Mouse (Mus musculus): ENCODE results near the gene Npff. TPM values are rescaled to one million over a fixed set of nuclear protein-coding genes. Genes with fewer than 3 reads are reported as not detected.
A peak's percentile ranks its signal among the peaks of the same experiment; 100 is the strongest.

Npff gene
- polyA plus RNA-seq, 1 experiment from 2014 or later, result 2.1 TPM

GRCm38 (mm10) chr15:102510110-102510509 lies 14.6 kb downstream of the Npff start:
- peak; percentile 54; the same call in 1 of the 2 replicates for ATAC-seq (ENCODE audit: insufficient number of reproducible peaks, insufficient read depth, low FRiP score, low read depth)
- Histone ChIP-seq H3K36me3 (ENCODE audit: control insufficient read depth, insufficient read depth, low read length) (peaks cover 5% of the 10 kb centered on the region), H3K9me3 (ENCODE audit: control insufficient read depth, low read length) (no peaks in the 10 kb centered on the region), H3K27ac (replicated peaks in 1 of 2; ENCODE audit: control insufficient read depth in 1 of 2, insufficient read depth in 1 of 2, low read depth in 2 of 2, low read length in 2 of 2) (peak overlapping the region; percentile 73 to 75), H3K9ac (ENCODE audit: low read length) (peak overlapping the region; percentile 72), H3K27me3 (ENCODE audit: control insufficient read depth, insufficient read depth, low read length) (no peaks in the 10 kb centered on the region), H3K4me1 (ENCODE audit: control insufficient read depth in 2 of 2, insufficient read depth in 2 of 2, low read length in 2 of 2) (peaks cover 14 to 23% of the 10 kb centered on the region in 2 experiments), H3K4me2 (ENCODE audit: low read length) (peak overlapping the region; percentile 82), H3K4me3 (ENCODE audit: control insufficient read depth in 1 of 2, insufficient read depth in 1 of 2, low read depth in 1 of 2, low read length in 2 of 2) (peak overlapping the region; percentile 55 to 74)
- WGBS, result 4% methylated on average over 9 of the region's 9 CpGs

- no peaks in the 10 kb centered on the region for H3K9me3 ChIP-seq (ENCODE audit: control insufficient read depth, low read length)
- H3K9ac ChIP-seq (ENCODE audit: low read length), result no peak overlapping the region
- no peak overlapping the region for H3K4me3 ChIP-seq (ENCODE audit: control insufficient read depth in 1 of 2, insufficient read depth in 1 of 2, low read depth in 1 of 2, low read length in 2 of 2)
- no peak overlapping the region for H3K27ac ChIP-seq (replicated peaks in 1 of 2; ENCODE audit: control insufficient read depth in 1 of 2, insufficient read depth in 1 of 2, low read depth in 2 of 2, low read length in 2 of 2)
- H3K27me3 ChIP-seq (ENCODE audit: control insufficient read depth, insufficient read depth, low read length), result no peaks in the 10 kb centered on the region
- WGBS, result 83% methylated on average over 3 of the region's 3 CpGs
- H3K4me1 ChIP-seq (ENCODE audit: control insufficient read depth in 2 of 2, insufficient read depth in 2 of 2, low read length in 2 of 2), result peaks cover 14 to 24% of the 10 kb centered on the region in 2 experiments
- H3K36me3 ChIP-seq (ENCODE audit: control insufficient read depth, insufficient read depth, low read length), result peaks cover 22% of the 10 kb centered on the region
- H3K4me2 ChIP-seq (ENCODE audit: low read length), result no peak overlapping the region
- ATAC-seq (ENCODE audit: insufficient number of reproducible peaks, insufficient read depth, low FRiP score, low read depth), result no peak
Observed at GRCm38 (mm10) chr15:102508336-102508735, 16.4 kb downstream of the Npff start.

GRCm38 (mm10) chr15:102507561-102507960 lies 17.2 kb downstream of the Npff start:
- Histone ChIP-seq H3K9me3 (ENCODE audit: control insufficient read depth, low read length) (no peaks in the 10 kb centered on the region), H3K4me2 (ENCODE audit: low read length) (no peak overlapping the region), H3K27ac (replicated peaks in 1 of 2; ENCODE audit: control insufficient read depth in 1 of 2, insufficient read depth in 1 of 2, low read depth in 2 of 2, low read length in 2 of 2) (no peak overlapping the region), H3K4me1 (ENCODE audit: control insufficient read depth in 2 of 2, insufficient read depth in 2 of 2, low read length in 2 of 2) (peaks cover 14 to 24% of the 10 kb centered on the region in 2 experiments), H3K4me3 (ENCODE audit: control insufficient read depth in 1 of 2, insufficient read depth in 1 of 2, low read depth in 1 of 2, low read length in 2 of 2) (no peak overlapping the region), H3K9ac (ENCODE audit: low read length) (no peak overlapping the region), H3K36me3 (ENCODE audit: control insufficient read depth, insufficient read depth, low read length) (peaks cover 30% of the 10 kb centered on the region), H3K27me3 (ENCODE audit: control insufficient read depth, insufficient read depth, low read length) (no peaks in the 10 kb centered on the region)
- ATAC-seq (ENCODE audit: insufficient number of reproducible peaks, insufficient read depth, low FRiP score, low read depth), result no peak

- Histone ChIP-seq H3K4me2 (ENCODE audit: low read length) (no peak overlapping the region), H3K4me1 (ENCODE audit: control insufficient read depth in 2 of 2, insufficient read depth in 2 of 2, low read length in 2 of 2) (peaks cover 14 to 24% of the 10 kb centered on the region in 2 experiments), H3K9ac (ENCODE audit: low read length) (no peak overlapping the region), H3K27me3 (ENCODE audit: control insufficient read depth, insufficient read depth, low read length) (no peaks in the 10 kb centered on the region), H3K27ac (replicated peaks in 1 of 2; ENCODE audit: control insufficient read depth in 1 of 2, insufficient read depth in 1 of 2, low read depth in 2 of 2, low read length in 2 of 2) (no peak overlapping the region), H3K36me3 (ENCODE audit: control insufficient read depth, insufficient read depth, low read length) (peaks cover 37% of the 10 kb centered on the region), H3K4me3 (ENCODE audit: control insufficient read depth in 1 of 2, insufficient read depth in 1 of 2, low read depth in 1 of 2, low read length in 2 of 2) (no peak overlapping the region), H3K9me3 (ENCODE audit: control insufficient read depth, low read length) (no peaks in the 10 kb centered on the region)
- no peak for ATAC-seq (ENCODE audit: insufficient number of reproducible peaks, insufficient read depth, low FRiP score, low read depth)
- 90% methylated on average over 1 of the region's 1 CpGs for WGBS
Observed at GRCm38 (mm10) chr15:102506864-102507263, 17.9 kb downstream of the Npff start.

GRCm38 (mm10) chr15:102506464-102506830 lies 18.3 kb downstream of the Npff start:
- no peak overlapping the region for H3K4me3 ChIP-seq (ENCODE audit: control insufficient read depth in 1 of 2, insufficient read depth in 1 of 2, low read depth in 1 of 2, low read length in 2 of 2)
- no peaks in the 10 kb centered on the region for H3K9me3 ChIP-seq (ENCODE audit: control insufficient read depth, low read length)
- no peak overlapping the region for H3K9ac ChIP-seq (ENCODE audit: low read length)
- H3K27ac ChIP-seq (replicated peaks in 1 of 2; ENCODE audit: control insufficient read depth in 1 of 2, insufficient read depth in 1 of 2, low read depth in 2 of 2, low read length in 2 of 2), result no peak overlapping the region
- no peaks in the 10 kb centered on the region for H3K27me3 ChIP-seq (ENCODE audit: control insufficient read depth, insufficient read depth, low read length)
- H3K4me2 ChIP-seq (ENCODE audit: low read length), result no peak overlapping the region
- peaks cover 13 to 20% of the 10 kb centered on the region in 2 experiments for H3K4me1 ChIP-seq (ENCODE audit: control insufficient read depth in 2 of 2, insufficient read depth in 2 of 2, low read length in 2 of 2)
- 52% methylated on average over 2 of the region's 2 CpGs for WGBS
- ATAC-seq (ENCODE audit: insufficient number of reproducible peaks, insufficient read depth, low FRiP score, low read depth), result no peak
- peaks cover 41% of the 10 kb centered on the region for H3K36me3 ChIP-seq (ENCODE audit: control insufficient read depth, insufficient read depth, low read length)

GRCm38 (mm10) chr15:102505770-102506463 lies 18.8 kb downstream of the Npff start:
- H3K27me3 ChIP-seq (ENCODE audit: control insufficient read depth, insufficient read depth, low read length), result no peaks in the 10 kb centered on the region
- WGBS, result 70% methylated on average over 9 of the region's 9 CpGs
- H3K36me3 ChIP-seq (ENCODE audit: control insufficient read depth, insufficient read depth, low read length), result peaks cover 46% of the 10 kb centered on the region
- no peak overlapping the region for H3K9ac ChIP-seq (ENCODE audit: low read length)
- ATAC-seq (ENCODE audit: insufficient number of reproducible peaks, insufficient read depth, low FRiP score, low read depth), result no peak
- H3K4me1 ChIP-seq (ENCODE audit: control insufficient read depth in 2 of 2, insufficient read depth in 2 of 2, low read length in 2 of 2), result peaks cover 10 to 14% of the 10 kb centered on the region in 2 experiments; a peak in 3 of 4 replicates
- H3K4me3 ChIP-seq (ENCODE audit: control insufficient read depth in 1 of 2, insufficient read depth in 1 of 2, low read depth in 1 of 2, low read length in 2 of 2), result no peak overlapping the region
- H3K27ac ChIP-seq (replicated peaks in 1 of 2; ENCODE audit: control insufficient read depth in 1 of 2, insufficient read depth in 1 of 2, low read depth in 2 of 2, low read length in 2 of 2), result no peak overlapping the region
- no peak overlapping the region for H3K4me2 ChIP-seq (ENCODE audit: low read length)
- no peaks in the 10 kb centered on the region for H3K9me3 ChIP-seq (ENCODE audit: control insufficient read depth, low read length)

- H3K9ac ChIP-seq (ENCODE audit: low read length), result no peak overlapping the region
- H3K4me3 ChIP-seq (ENCODE audit: control insufficient read depth in 1 of 2, insufficient read depth in 1 of 2, low read depth in 1 of 2, low read length in 2 of 2), result no peak overlapping the region
- no peak for ATAC-seq (ENCODE audit: insufficient number of reproducible peaks, insufficient read depth, low FRiP score, low read depth)
- H3K27ac ChIP-seq (replicated peaks in 1 of 2; ENCODE audit: control insufficient read depth in 1 of 2, insufficient read depth in 1 of 2, low read depth in 2 of 2, low read length in 2 of 2), result 0 out of 4 replicates have a peak overlapping the region, but pooled peaks of 1 of the 2 experiments have one; percentile 28
- H3K9me3 ChIP-seq (ENCODE audit: control insufficient read depth, low read length), result no peaks in the 10 kb centered on the region
- 69% methylated on average over 12 of the region's 12 CpGs for WGBS
- H3K4me1 ChIP-seq (ENCODE audit: control insufficient read depth in 2 of 2, insufficient read depth in 2 of 2, low read length in 2 of 2), result peaks cover 9 to 12% of the 10 kb centered on the region in 2 experiments; a peak in 3 of 4 replicates
- H3K36me3 ChIP-seq (ENCODE audit: control insufficient read depth, insufficient read depth, low read length), result peaks cover 53% of the 10 kb centered on the region
- H3K27me3 ChIP-seq (ENCODE audit: control insufficient read depth, insufficient read depth, low read length), result no peaks in the 10 kb centered on the region
- no peak overlapping the region for H3K4me2 ChIP-seq (ENCODE audit: low read length)
Observed at GRCm38 (mm10) chr15:102505073-102505769, 19.5 kb downstream of the Npff start.
